Mouse (Mus musculus): ENCODE measurements at regions not wholly inside any gene's neighbourhood (a gene's known extent, or its start where the extent isn't known, plus 50 kb on each side); places are given as distances from the start of the nearest gene placed in this dataset.

GRCm38 (mm10) chr17:48814753-48815504 lies 117.2 kb upstream of the Lrfn2 start:
- no peak for TF ChIP-seq GATA1 (IDR thresholded peaks at IDR 0.05; ENCODE audit: borderline replicate concordance, low read length)
- no peak for TF ChIP-seq FLI1 (IDR thresholded peaks at IDR 0.05; ENCODE audit: low read length)

All from megakaryocyte, embryonic 14.5 days (primary cell).